Mouse (Mus musculus): ENCODE measurements around the gene Spns2. TPM values are rescaled to one million over a fixed set of nuclear protein-coding genes. Genes with fewer than 3 reads are reported as not detected.
"Not testable (repeated sequence)": the region's sequence is repeated elsewhere in the genome, so short reads cannot be mapped to it uniquely, and the experiment has no call there.

Gene Spns2
- polyA plus RNA-seq, 1 experiment from 2014 or later: 12.4 TPM

GRCm38 (mm10) chr11:72457995-72458496 lies 31.7 kb downstream of the Spns2 start:
- Histone ChIP-seq H3K36me3 (replicated peaks; ENCODE audit: control insufficient read depth, insufficient read depth) (peaks cover 84% of the 10 kb centered on the region), H3K27ac (peak overlapping the region; percentile 29; the same call in 1 of the 2 replicates), H3K4me1 (replicated peaks; ENCODE audit: control insufficient read depth, insufficient read depth, low read length) (no peaks in the 10 kb centered on the region), H3K27me3 (ENCODE audit: control insufficient read depth, insufficient read depth, low read length) (no peaks in the 10 kb centered on the region), H3K9ac (no peak overlapping the region), H3K9me3 (ENCODE audit: control insufficient read depth, low read length) (no peaks in the 10 kb centered on the region), H3K4me2 (replicated peaks) (no peak overlapping the region), H3K4me3 (replicated peaks; ENCODE audit: low read length) (no peak overlapping the region)
- WGBS: 78% methylated on average over 12 of the region's 12 CpGs
- ATAC-seq (ENCODE audit: low FRiP score) (no peak), DNase-seq (ENCODE audit: low spot score) (no peak)

- 18% methylated on average over 5 of the region's 5 CpGs for WGBS
- Histone ChIP-seq H3K27me3 (ENCODE audit: control insufficient read depth, insufficient read depth, low read length) (no peaks in the 10 kb centered on the region), H3K36me3 (replicated peaks; ENCODE audit: control insufficient read depth, insufficient read depth) (peaks cover 84% of the 10 kb centered on the region), H3K4me1 (replicated peaks; ENCODE audit: control insufficient read depth, insufficient read depth, low read length) (no peaks in the 10 kb centered on the region), H3K4me3 (replicated peaks; ENCODE audit: low read length) (no peak overlapping the region), H3K9me3 (ENCODE audit: control insufficient read depth, low read length) (no peaks in the 10 kb centered on the region), H3K4me2 (replicated peaks) (no peak overlapping the region), H3K9ac (no peak overlapping the region), H3K27ac (no peak overlapping the region; the same call in 1 of the 2 replicates)
- ATAC-seq (ENCODE audit: low FRiP score) (peak; percentile 71; the same call in 1 of the 2 replicates), DNase-seq (ENCODE audit: low spot score) (no peak)
Measured at GRCm38 (mm10) chr11:72455694-72456093, 34.0 kb downstream of the Spns2 start.

- H3K27ac ChIP-seq: no peak overlapping the region
- DNase-seq (ENCODE audit: low spot score): no peak
- 62% methylated on average over 15 of the region's 15 CpGs for WGBS
- H3K4me1 ChIP-seq (replicated peaks; ENCODE audit: control insufficient read depth, insufficient read depth, low read length): no peaks in the 10 kb centered on the region
- no peaks in the 10 kb centered on the region for H3K27me3 ChIP-seq (ENCODE audit: control insufficient read depth, insufficient read depth, low read length)
- no peak for ATAC-seq (ENCODE audit: low FRiP score)
- H3K4me3 ChIP-seq (replicated peaks; ENCODE audit: low read length): no peak overlapping the region
- peaks cover 90% of the 10 kb centered on the region for H3K36me3 ChIP-seq (replicated peaks; ENCODE audit: control insufficient read depth, insufficient read depth)
- H3K9me3 ChIP-seq (ENCODE audit: control insufficient read depth, low read length): no peaks in the 10 kb centered on the region
- no peak overlapping the region for H3K4me2 ChIP-seq (replicated peaks)
- no peak overlapping the region for H3K9ac ChIP-seq
Measured at GRCm38 (mm10) chr11:72453105-72453953, 36.4 kb downstream of the Spns2 start.

- no peaks in the 10 kb centered on the region for H3K27me3 ChIP-seq (ENCODE audit: control insufficient read depth, insufficient read depth, low read length)
- 87% methylated on average over 3 of the region's 3 CpGs for WGBS
- H3K9me3 ChIP-seq (ENCODE audit: control insufficient read depth, low read length): no peaks in the 10 kb centered on the region
- no peak for DNase-seq (ENCODE audit: low spot score)
- peaks cover 93% of the 10 kb centered on the region for H3K36me3 ChIP-seq (replicated peaks; ENCODE audit: control insufficient read depth, insufficient read depth)
- H3K27ac ChIP-seq: no peak overlapping the region
- no peak overlapping the region for H3K4me3 ChIP-seq (replicated peaks; ENCODE audit: low read length)
- H3K4me1 ChIP-seq (replicated peaks; ENCODE audit: control insufficient read depth, insufficient read depth, low read length): no peaks in the 10 kb centered on the region
- ATAC-seq (ENCODE audit: low FRiP score): no peak
- no peak overlapping the region for H3K4me2 ChIP-seq (replicated peaks)
- no peak overlapping the region for H3K9ac ChIP-seq
Measured at GRCm38 (mm10) chr11:72452140-72452665, 37.5 kb downstream of the Spns2 start.

GRCm38 (mm10) chr11:72447475-72447874 lies 42.2 kb downstream of the Spns2 start:
- H3K36me3 ChIP-seq (replicated peaks; ENCODE audit: control insufficient read depth, insufficient read depth): peaks cover 100% of the 10 kb centered on the region
- peaks cover 2% of the 10 kb centered on the region; the same call in 1 of the 2 replicates for H3K4me1 ChIP-seq (replicated peaks; ENCODE audit: control insufficient read depth, insufficient read depth, low read length)
- no peak overlapping the region for H3K27ac ChIP-seq
- no peak overlapping the region for H3K9ac ChIP-seq
- no peaks in the 10 kb centered on the region for H3K9me3 ChIP-seq (ENCODE audit: control insufficient read depth, low read length)
- H3K4me2 ChIP-seq (replicated peaks): no peak overlapping the region
- ATAC-seq (ENCODE audit: low FRiP score) (no peak), DNase-seq (ENCODE audit: low spot score) (no peak)
- H3K4me3 ChIP-seq (replicated peaks; ENCODE audit: low read length): no peak overlapping the region
- H3K27me3 ChIP-seq (ENCODE audit: control insufficient read depth, insufficient read depth, low read length): no peaks in the 10 kb centered on the region
- 89% methylated on average over 8 of the region's 8 CpGs for WGBS

- Histone ChIP-seq H3K9ac (no peak overlapping the region), H3K4me1 (replicated peaks; ENCODE audit: control insufficient read depth, insufficient read depth, low read length) (peaks cover 9% of the 10 kb centered on the region), H3K27me3 (ENCODE audit: control insufficient read depth, insufficient read depth, low read length) (no peaks in the 10 kb centered on the region), H3K4me2 (replicated peaks) (no peak overlapping the region), H3K27ac (no peak overlapping the region), H3K4me3 (replicated peaks; ENCODE audit: low read length) (no peak overlapping the region), H3K9me3 (ENCODE audit: control insufficient read depth, low read length) (no peaks in the 10 kb centered on the region), H3K36me3 (replicated peaks; ENCODE audit: control insufficient read depth, insufficient read depth) (peaks cover 92% of the 10 kb centered on the region)
- 88% methylated on average over 6 of the region's 6 CpGs for WGBS
- ATAC-seq (ENCODE audit: low FRiP score) (no peak), DNase-seq (ENCODE audit: low spot score) (peak; percentile 43)
Measured at GRCm38 (mm10) chr11:72446311-72447105, 43.2 kb downstream of the Spns2 start.

- DNase-seq (ENCODE audit: low spot score) (peak; percentile 98), ATAC-seq (ENCODE audit: low FRiP score) (peak; percentile 94)
- under 1% methylated on average over 46 of the region's 46 CpGs for WGBS
- no peaks in the 10 kb centered on the region for H3K27me3 ChIP-seq (ENCODE audit: control insufficient read depth, insufficient read depth, low read length)
- peaks cover 9% of the 10 kb centered on the region for H3K4me1 ChIP-seq (replicated peaks; ENCODE audit: control insufficient read depth, insufficient read depth, low read length)
- no peaks in the 10 kb centered on the region for H3K9me3 ChIP-seq (ENCODE audit: control insufficient read depth, low read length)
- peak within 1 kb of the TSS; percentile 95 for H3K27ac ChIP-seq
- peaks cover 38% of the 10 kb centered on the region for H3K36me3 ChIP-seq (replicated peaks; ENCODE audit: control insufficient read depth, insufficient read depth)
- peak within 1 kb of the TSS; percentile 77 for H3K4me3 ChIP-seq (replicated peaks; ENCODE audit: low read length)
- H3K4me2 ChIP-seq (replicated peaks): peak within 1 kb of the TSS; percentile 96
- peak within 1 kb of the TSS; percentile 85 for H3K9ac ChIP-seq
Measured at GRCm38 (mm10) chr11:72440965-72441664, 48.6 kb downstream of the Spns2 start, which contains the start of gene Mybbp1a. Gene Mybbp1a (plus strand): TSS chr11:72441355.

- Histone ChIP-seq H3K27ac (peak overlapping the region; percentile 95), H3K9ac (peak overlapping the region; percentile 85), H3K4me2 (replicated peaks) (peak overlapping the region; percentile 96), H3K36me3 (replicated peaks; ENCODE audit: control insufficient read depth, insufficient read depth) (peaks cover 33% of the 10 kb centered on the region), H3K4me3 (replicated peaks; ENCODE audit: low read length) (peak overlapping the region; percentile 77)
- H3K27me3 ChIP-seq (ENCODE audit: control insufficient read depth, insufficient read depth, low read length); H3K4me1 ChIP-seq (replicated peaks; ENCODE audit: control insufficient read depth, insufficient read depth, low read length); ATAC-seq (ENCODE audit: low FRiP score); H3K9me3 ChIP-seq (ENCODE audit: control insufficient read depth, low read length); DNase-seq (ENCODE audit: low spot score): not testable (repeated sequence)
- 40% methylated on average over 6 of the region's 6 CpGs for WGBS
Measured at GRCm38 (mm10) chr11:72440597-72440964, 49.1 kb downstream of the Spns2 start.

All from hindbrain, embryonic 14.5 days (tissue).